Mouse (Mus musculus): ENCODE measurements at regions not wholly inside any gene's neighbourhood (a gene's known extent, or its start where the extent isn't known, plus 50 kb on each side); places are given as distances from the start of the nearest gene placed in this dataset.

- H3K27ac ChIP-seq (ENCODE audit: insufficient read depth, low read depth) = no peak overlapping the region
- H3K36me3 ChIP-seq (replicated peaks in 1 of 2; ENCODE audit: control insufficient read depth in 1 of 2, insufficient read depth in 1 of 2, low read length in 1 of 2) = no peaks in the 10 kb centered on the region
- in situ Hi-C loops (cut with MboI; ENCODE audit: low pct_ligation_motif_present, low pct_unique_long_range_greater_than_20kb, low sequenced_read_pairs) (no loop called here), dilution Hi-C loops (cut with MboI; ENCODE audit: extremely low pct_ligation_motif_present, extremely low pct_unique_long_range_greater_than_20kb, low sequenced_read_pairs) (no loop called here)
- no peak overlapping the region for H3K4me3 ChIP-seq (replicated peaks in 1 of 3; ENCODE audit: low read depth in 2 of 3, low read length in 2 of 3, poor library complexity in 1 of 3)
- no peaks in the 10 kb centered on the region for H3K27me3 ChIP-seq (replicated peaks)
- no peak for TF ChIP-seq ZNF384 (IDR thresholded peaks at IDR 0.05; ENCODE audit: low read depth, low read length)
- TF ChIP-seq UBTF (IDR thresholded peaks at IDR 0.05; ENCODE audit: low read depth, low read length) = no peak
- TF ChIP-seq CHD2 (IDR thresholded peaks at IDR 0.05; ENCODE audit: low read length) = no peak
- TF ChIP-seq EP300 (IDR thresholded peaks at IDR 0.05; ENCODE audit: low read length) = no peak
- no peaks in the 10 kb centered on the region for H3K79me2 ChIP-seq (replicated peaks; ENCODE audit: control insufficient read depth, extremely low read depth, insufficient read depth, poor library complexity, severe bottlenecking)
- no peak for DNase-seq (ENCODE audit: extremely low read depth)
- no peaks in the 10 kb centered on the region for H3K9me3 ChIP-seq (replicated peaks; ENCODE audit: low read length)
- no peaks in the 10 kb centered on the region for H3K4me1 ChIP-seq (ENCODE audit: control insufficient read depth in 1 of 2, insufficient read depth in 2 of 2)
- no peak overlapping the region for H3K9ac ChIP-seq (ENCODE audit: insufficient read depth, low read depth)
- H3K4me2 ChIP-seq (ENCODE audit: insufficient read depth, low read depth, poor library complexity, severe bottlenecking) = no peak overlapping the region
Observed at GRCm38 (mm10) chr8:39833251-39833650, 841.6 kb upstream of the Adam24 start.

GRCm38 (mm10) chr8:39846854-39847253, 828.0 kb upstream of the Adam24 start:
- Histone ChIP-seq H3K4me3 (replicated peaks in 1 of 3; ENCODE audit: low read depth in 2 of 3, low read length in 2 of 3, poor library complexity in 1 of 3) (no peak overlapping the region), H3K27ac (ENCODE audit: insufficient read depth, low read depth) (no peak overlapping the region), H3K9ac (ENCODE audit: insufficient read depth, low read depth) (no peak overlapping the region), H3K36me3 (replicated peaks in 1 of 2; ENCODE audit: control insufficient read depth in 1 of 2, insufficient read depth in 1 of 2, low read length in 1 of 2) (no peaks in the 10 kb centered on the region), H3K4me2 (ENCODE audit: insufficient read depth, low read depth, poor library complexity, severe bottlenecking) (no peak overlapping the region), H3K4me1 (ENCODE audit: control insufficient read depth in 1 of 2, insufficient read depth in 2 of 2) (no peaks in the 10 kb centered on the region), H3K9me3 (replicated peaks; ENCODE audit: low read length) (no peaks in the 10 kb centered on the region), H3K27me3 (replicated peaks) (no peaks in the 10 kb centered on the region), H3K79me2 (replicated peaks; ENCODE audit: control insufficient read depth, extremely low read depth, insufficient read depth, poor library complexity, severe bottlenecking) (no peaks in the 10 kb centered on the region)
- dilution Hi-C loops (cut with MboI; ENCODE audit: extremely low pct_ligation_motif_present, extremely low pct_unique_long_range_greater_than_20kb, low sequenced_read_pairs) = no loop called here
- no peak for DNase-seq (ENCODE audit: extremely low read depth)
- in situ Hi-C loops (cut with MboI; ENCODE audit: low pct_ligation_motif_present, low pct_unique_long_range_greater_than_20kb, low sequenced_read_pairs) = no loop called here
- no peak for TF ChIP-seq SIN3A (IDR thresholded peaks at IDR 0.05; ENCODE audit: low read length)
- no peak for TF ChIP-seq HCFC1 (IDR thresholded peaks at IDR 0.05; ENCODE audit: low read depth, low read length)
- TF ChIP-seq USF2 (conservative IDR thresholded peaks at IDR 0.05; ENCODE audit: low read depth, low read length) = no peak
- no peak for TF ChIP-seq POLR2A (IDR thresholded peaks at IDR 0.05; ENCODE audit: low read depth, low read length)
- no peak for TF ChIP-seq GABPA (IDR thresholded peaks at IDR 0.05; ENCODE audit: insufficient replicate concordance, low read depth, low read length)
- no peak for TF ChIP-seq CHD2 (IDR thresholded peaks at IDR 0.05; ENCODE audit: low read length)
- no peak for TF ChIP-seq MXI1 (IDR thresholded peaks at IDR 0.05; ENCODE audit: low read depth, low read length)

DNA sequence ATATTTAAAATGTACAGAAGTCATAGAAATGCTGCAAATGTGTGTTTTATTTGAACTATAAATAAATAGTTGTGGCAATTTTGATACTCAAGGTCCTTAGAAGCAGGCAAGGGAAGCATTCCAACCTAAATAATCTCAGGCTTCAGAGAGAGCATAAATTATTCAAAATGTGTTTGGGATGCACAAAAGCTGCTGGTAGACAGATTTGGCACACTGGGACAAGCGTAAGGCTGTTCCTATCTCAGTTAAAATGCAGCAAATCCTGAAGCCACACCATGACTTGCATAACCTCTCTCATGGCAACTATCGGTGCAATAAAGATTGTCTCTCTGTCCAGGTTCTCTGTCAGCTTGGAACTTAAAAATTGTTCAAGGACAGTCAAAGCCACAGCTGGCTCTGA, 812.3 kb upstream of the Adam24 start:
- no peaks in the 10 kb centered on the region for H3K9me3 ChIP-seq (replicated peaks; ENCODE audit: low read length)
- H3K4me2 ChIP-seq (ENCODE audit: insufficient read depth, low read depth, poor library complexity, severe bottlenecking) = no peak overlapping the region
- H3K9ac ChIP-seq (ENCODE audit: insufficient read depth, low read depth) = no peak overlapping the region
- no peaks in the 10 kb centered on the region for H3K4me1 ChIP-seq (ENCODE audit: control insufficient read depth in 1 of 2, insufficient read depth in 2 of 2)
- TF ChIP-seq CHD2 (IDR thresholded peaks at IDR 0.05; ENCODE audit: low read length) (no peak), IRF4 (IDR thresholded peaks at IDR 0.05; ENCODE audit: low read depth, low read length) (no peak), USF1 (IDR thresholded peaks at IDR 0.05; ENCODE audit: low read depth, low read length) (no peak), CHD1 (IDR thresholded peaks at IDR 0.05; ENCODE audit: low read depth, low read length) (no peak), ZKSCAN1 (IDR thresholded peaks at IDR 0.05; ENCODE audit: borderline replicate concordance, low read depth, low read length) (no peak), HCFC1 (IDR thresholded peaks at IDR 0.05; ENCODE audit: low read depth, low read length) (no peak)
- H3K27me3 ChIP-seq (replicated peaks) = no peaks in the 10 kb centered on the region
- DNase-seq (ENCODE audit: extremely low read depth) = no peak
- H3K4me3 ChIP-seq (replicated peaks in 1 of 3; ENCODE audit: low read depth in 2 of 3, low read length in 2 of 3, poor library complexity in 1 of 3) = no peak overlapping the region
- in situ Hi-C loops (cut with MboI; ENCODE audit: low pct_ligation_motif_present, low pct_unique_long_range_greater_than_20kb, low sequenced_read_pairs) (no loop called here), dilution Hi-C loops (cut with MboI; ENCODE audit: extremely low pct_ligation_motif_present, extremely low pct_unique_long_range_greater_than_20kb, low sequenced_read_pairs) (no loop called here)
- H3K79me2 ChIP-seq (replicated peaks; ENCODE audit: control insufficient read depth, extremely low read depth, insufficient read depth, poor library complexity, severe bottlenecking) = no peaks in the 10 kb centered on the region
- no peaks in the 10 kb centered on the region for H3K36me3 ChIP-seq (replicated peaks in 1 of 2; ENCODE audit: control insufficient read depth in 1 of 2, insufficient read depth in 1 of 2, low read length in 1 of 2)
- no peak overlapping the region for H3K27ac ChIP-seq (ENCODE audit: insufficient read depth, low read depth)

Measured in CH12.LX (cell line).